11 mouse cellular contexts compared by ENCODE assay signal in the genomic region with DNA sequence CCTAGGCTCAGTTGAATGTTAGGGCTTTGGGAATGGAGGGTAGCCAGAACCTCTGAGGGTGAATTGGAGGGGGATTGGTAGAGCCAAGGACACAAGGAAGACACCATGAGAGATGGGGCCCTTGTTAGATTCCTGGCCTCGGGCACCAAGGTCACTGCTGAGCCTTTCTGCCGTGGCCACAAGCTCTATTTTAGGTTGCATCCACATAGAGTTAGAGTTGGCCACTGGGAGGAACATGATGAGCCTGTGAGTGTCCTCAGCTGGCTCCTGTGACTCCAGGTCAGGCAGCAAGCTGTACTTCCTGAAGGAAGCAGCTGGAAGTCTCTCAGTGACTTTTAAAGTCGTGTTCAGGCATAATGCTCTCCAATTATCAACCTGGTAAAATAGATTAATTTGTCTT. TPM values are rescaled to one million over a fixed set of nuclear protein-coding genes. Genes with fewer than 3 reads are reported as not detected.
DNase-seq lines count a peak whose midpoint lies in the region.
"Had no signal": no experiment of that assay in that cellular context is flagged by ENCODE, and none has a peak within 500 bp of the region (broad histone marks: within the 10 kb centered on the region; RNA-seq: fewer than 3 reads in every experiment).

No protein-coding gene starts in this region.

- DNase-seq in gastrocnemius, adult 18-20 months (ENCODE audit: low spot score), result peak; percentile 62
- no peak for DNase-seq in gastrocnemius, postnatal 14 days
- peak; percentile 94 for DNase-seq in heart, adult 11 months
- no peak for DNase-seq in heart, postnatal 10 days
- DNase-seq in skeletal muscle tissue, adult 2 months (ENCODE audit: low read depth, low spot score), result peak; percentile 83
- DNase-seq in urinary bladder, postnatal 36 days (ENCODE audit: low spot score in 2 of 2), result no peak
- DNase-seq: adrenal gland, postnatal 14 days; cerebellum, adult 18-20 months; cerebellum, adult 9-10 months; cerebellum, postnatal 14 days; kidney, adult 2 months had no signal

- intact Hi-C loops in gastrocnemius, postnatal 14 days (cut with DNase I; ENCODE audit: low total_unique reads), result no loop called here
- intact Hi-C loops in heart, postnatal 10 days (cut with DNase I), result no loop called here

RNA-seq across cellular contexts. Expression of gene Irs2, which starts 16.6 kb away (rescaled TPM):
- total RNA-seq in gastrocnemius, adult 18-20 months (2021), result 10 to 100 TPM; 17.4 to 73.1 TPM
- total RNA-seq in gastrocnemius, postnatal 14 days (2021), result 10 to 100 TPM in 1 of 2 experiments, 1 to 10 TPM in 1; 7.9 to 12.3 TPM
- 10 to 100 TPM; 17.7 to 22.0 TPM for total RNA-seq in heart, postnatal 10 days (2021)

Comparison
In these comparisons a context has a peak if more than half of its experiments do, and no peak if none do; other contexts are left out.
1. DNase-seq: peak in gastrocnemius, adult 18-20 months (single experiment), heart, adult 11 months (single experiment) and skeletal muscle tissue, adult 2 months (single experiment); none in gastrocnemius, postnatal 14 days (single experiment), heart, postnatal 10 days (0 of 2) and urinary bladder, postnatal 36 days (0 of 2).